Mouse (Mus musculus): ENCODE results near the gene Chchd2. TPM values are rescaled to one million over a fixed set of nuclear protein-coding genes. Genes with fewer than 3 reads are reported as not detected.
"Not testable (repeated sequence)": the region's sequence is repeated elsewhere in the genome, so short reads cannot be mapped to it uniquely, and the experiment has no call there.

Chchd2 gene
- polyA plus RNA-seq, 1 experiment from 2014 or later, result 1,157 TPM

DNA sequence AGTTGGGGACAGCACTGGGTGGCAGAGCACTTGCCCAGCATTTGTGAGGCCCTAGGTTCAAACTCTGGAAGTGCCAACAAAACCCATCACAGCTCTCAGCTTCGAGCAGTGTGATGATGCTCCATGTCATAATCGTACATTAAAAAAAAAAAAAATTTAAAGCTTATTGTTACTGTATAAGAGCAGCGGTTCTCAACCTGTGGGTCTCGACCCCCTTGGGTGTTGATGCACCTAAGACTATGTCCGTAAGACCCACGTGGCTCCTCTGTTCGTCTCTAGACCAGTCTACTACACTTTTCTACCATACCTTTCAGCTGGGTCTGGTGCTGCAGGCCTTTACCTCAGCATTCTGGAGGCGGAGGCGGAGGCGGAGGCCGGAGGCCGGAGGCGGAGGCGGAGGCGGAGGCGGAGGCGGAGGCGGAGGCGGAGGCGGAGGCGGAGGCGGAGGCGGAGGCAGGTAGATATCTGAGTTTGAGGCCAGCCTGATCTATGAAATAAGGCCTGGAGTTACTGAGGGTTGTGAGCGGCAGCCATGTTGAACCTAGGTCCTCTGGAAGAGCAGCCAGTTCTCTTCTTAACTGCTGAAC, 30.9 kb upstream of the Chchd2 start:
- Histone ChIP-seq H3K4me3 (ENCODE audit: low read length) (no peak overlapping the region), H3K9ac (ENCODE audit: low read depth, low read length) (no peak overlapping the region), H3K4me1 (ENCODE audit: control insufficient read depth, insufficient read depth, low read length) (no peaks in the 10 kb centered on the region), H3K36me3 (ENCODE audit: control insufficient read depth, insufficient read depth, low read length) (no peaks in the 10 kb centered on the region), H3K9me3 (ENCODE audit: control insufficient read depth, low read length) (no peaks in the 10 kb centered on the region), H3K27me3 (replicated peaks; ENCODE audit: control insufficient read depth, insufficient read depth, low read length) (no peaks in the 10 kb centered on the region), H3K4me2 (ENCODE audit: low read depth, low read length) (no peak overlapping the region), H3K27ac (ENCODE audit: low read length) (no peak overlapping the region)
- ATAC-seq, result no peak
- WGBS, result 91% methylated on average over 24 of the region's 24 CpGs

DNA sequence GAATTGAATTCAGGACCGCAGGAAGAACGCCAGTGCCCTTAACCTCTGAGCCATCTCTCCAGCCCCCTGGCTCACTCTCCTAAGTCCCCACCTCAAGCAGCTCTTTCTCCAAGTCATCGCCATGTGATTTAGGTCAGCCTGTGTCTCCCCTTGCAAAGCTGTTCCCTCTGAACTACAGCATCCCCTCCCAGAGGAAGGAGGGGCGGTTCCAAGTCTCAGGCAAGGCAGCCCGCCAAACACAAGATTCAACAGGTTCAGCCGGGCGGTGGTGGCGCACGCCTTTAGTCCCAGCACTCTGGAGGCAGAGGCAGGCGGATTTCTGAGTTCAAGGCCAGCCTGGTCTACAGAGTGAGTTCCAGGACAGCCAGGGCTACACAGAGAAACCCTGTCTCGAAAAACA, 28.2 kb upstream of the Chchd2 start:
- not testable (repeated sequence) for H3K9me3 ChIP-seq (ENCODE audit: control insufficient read depth, low read length); H3K36me3 ChIP-seq (ENCODE audit: control insufficient read depth, insufficient read depth, low read length); H3K27ac ChIP-seq (ENCODE audit: low read length); ATAC-seq; H3K4me3 ChIP-seq (ENCODE audit: low read length); H3K4me2 ChIP-seq (ENCODE audit: low read depth, low read length); H3K4me1 ChIP-seq (ENCODE audit: control insufficient read depth, insufficient read depth, low read length); H3K9ac ChIP-seq (ENCODE audit: low read depth, low read length); H3K27me3 ChIP-seq (replicated peaks; ENCODE audit: control insufficient read depth, insufficient read depth, low read length)
- 79% methylated on average over 11 of the region's 11 CpGs for WGBS

DNA sequence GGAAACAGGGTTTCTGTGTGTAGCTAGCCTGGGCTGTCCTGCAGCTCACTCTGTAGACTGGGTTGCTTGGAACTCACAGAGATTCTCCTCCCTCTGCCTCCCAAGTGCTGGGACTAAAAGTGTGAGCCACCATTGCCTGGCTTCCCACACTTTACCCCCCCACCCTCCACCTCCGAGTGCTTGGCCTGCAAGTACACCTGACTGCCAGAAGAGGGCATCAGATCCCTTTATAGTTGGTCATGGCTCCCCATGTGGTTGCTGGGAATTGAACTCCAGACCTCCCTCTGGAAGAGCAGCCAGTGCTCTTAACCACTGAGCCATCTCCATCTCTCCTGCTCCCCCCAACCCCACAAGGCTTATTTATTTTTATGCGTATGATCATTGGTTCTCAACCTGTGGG, 26.8 kb upstream of the Chchd2 start:
- no peaks in the 10 kb centered on the region for H3K36me3 ChIP-seq (ENCODE audit: control insufficient read depth, insufficient read depth, low read length)
- no peaks in the 10 kb centered on the region for H3K9me3 ChIP-seq (ENCODE audit: control insufficient read depth, low read length)
- peaks cover 2% of the 10 kb centered on the region; the same call in 1 of the 2 replicates for H3K4me1 ChIP-seq (ENCODE audit: control insufficient read depth, insufficient read depth, low read length)
- ATAC-seq, result no peak
- H3K4me3 ChIP-seq (ENCODE audit: low read length), result no peak overlapping the region
- WGBS, result 29% methylated on average over 2 of the region's 2 CpGs
- no peak overlapping the region for H3K9ac ChIP-seq (ENCODE audit: low read depth, low read length)
- H3K27ac ChIP-seq (ENCODE audit: low read length), result no peak overlapping the region
- H3K4me2 ChIP-seq (ENCODE audit: low read depth, low read length), result no peak overlapping the region
- no peaks in the 10 kb centered on the region for H3K27me3 ChIP-seq (replicated peaks; ENCODE audit: control insufficient read depth, insufficient read depth, low read length)

DNA sequence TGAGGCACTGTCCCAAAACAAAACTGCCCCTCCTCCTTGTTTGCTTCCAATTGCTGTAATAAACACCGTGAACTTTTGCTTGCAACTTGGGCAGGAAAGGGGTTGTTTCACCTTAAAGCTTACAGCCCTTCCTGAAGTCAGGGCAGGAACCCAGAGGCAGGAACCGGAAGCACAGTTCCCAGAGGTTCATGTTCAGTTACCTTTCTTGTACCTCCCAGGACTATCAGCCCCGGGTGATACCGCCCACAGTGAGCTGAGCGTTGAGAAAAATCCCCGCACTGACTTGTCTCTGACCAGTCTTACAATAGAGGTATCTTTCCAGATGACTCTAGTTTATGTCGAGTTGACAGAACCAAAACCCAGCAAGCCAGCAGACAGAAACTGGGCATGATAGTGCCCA, 22.3 kb upstream of the Chchd2 start:
- WGBS, result 80% methylated on average over 7 of the region's 7 CpGs
- Histone ChIP-seq H3K36me3 (ENCODE audit: control insufficient read depth, insufficient read depth, low read length) (no peaks in the 10 kb centered on the region), H3K27ac (ENCODE audit: low read length) (no peak overlapping the region), H3K27me3 (replicated peaks; ENCODE audit: control insufficient read depth, insufficient read depth, low read length) (no peaks in the 10 kb centered on the region), H3K4me2 (ENCODE audit: low read depth, low read length) (no peak overlapping the region), H3K4me3 (ENCODE audit: low read length) (no peak overlapping the region), H3K9me3 (ENCODE audit: control insufficient read depth, low read length) (no peaks in the 10 kb centered on the region), H3K4me1 (ENCODE audit: control insufficient read depth, insufficient read depth, low read length) (peaks cover 5% of the 10 kb centered on the region; the same call in 1 of the 2 replicates), H3K9ac (ENCODE audit: low read depth, low read length) (no peak overlapping the region)
- no peak for ATAC-seq

DNA sequence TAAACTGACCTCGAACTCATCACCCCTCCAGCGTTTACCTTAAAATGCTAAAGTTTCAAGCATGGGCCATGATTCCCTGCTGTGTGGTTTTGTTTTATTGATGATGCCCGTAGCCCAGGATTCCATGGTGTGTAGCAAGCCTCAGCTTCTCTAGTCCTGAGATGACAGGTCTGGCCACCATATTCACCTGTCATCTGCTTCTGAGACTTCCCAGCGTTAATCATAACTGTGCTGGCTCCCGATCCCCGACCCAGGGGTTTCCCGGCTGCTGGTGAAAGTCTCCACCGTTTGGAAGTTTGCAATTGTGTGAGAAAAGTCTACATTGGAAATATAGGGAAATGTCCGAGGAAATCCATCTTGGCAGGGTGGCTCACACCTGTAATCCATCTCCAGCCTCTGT, 21.9 kb upstream of the Chchd2 start:
- Histone ChIP-seq H3K27ac (ENCODE audit: low read length) (no peak overlapping the region), H3K4me3 (ENCODE audit: low read length) (peak overlapping the region; percentile 82), H3K36me3 (ENCODE audit: control insufficient read depth, insufficient read depth, low read length) (no peaks in the 10 kb centered on the region), H3K9me3 (ENCODE audit: control insufficient read depth, low read length) (no peaks in the 10 kb centered on the region), H3K27me3 (replicated peaks; ENCODE audit: control insufficient read depth, insufficient read depth, low read length) (no peaks in the 10 kb centered on the region), H3K4me1 (ENCODE audit: control insufficient read depth, insufficient read depth, low read length) (peaks cover 5% of the 10 kb centered on the region; the same call in 1 of the 2 replicates), H3K4me2 (ENCODE audit: low read depth, low read length) (peak overlapping the region; percentile 90), H3K9ac (ENCODE audit: low read depth, low read length) (0 out of 2 replicates have a peak overlapping the region, but pooled peaks have one; percentile 80)
- no peak for ATAC-seq
- WGBS, result 72% methylated on average over 9 of the region's 9 CpGs

DNA sequence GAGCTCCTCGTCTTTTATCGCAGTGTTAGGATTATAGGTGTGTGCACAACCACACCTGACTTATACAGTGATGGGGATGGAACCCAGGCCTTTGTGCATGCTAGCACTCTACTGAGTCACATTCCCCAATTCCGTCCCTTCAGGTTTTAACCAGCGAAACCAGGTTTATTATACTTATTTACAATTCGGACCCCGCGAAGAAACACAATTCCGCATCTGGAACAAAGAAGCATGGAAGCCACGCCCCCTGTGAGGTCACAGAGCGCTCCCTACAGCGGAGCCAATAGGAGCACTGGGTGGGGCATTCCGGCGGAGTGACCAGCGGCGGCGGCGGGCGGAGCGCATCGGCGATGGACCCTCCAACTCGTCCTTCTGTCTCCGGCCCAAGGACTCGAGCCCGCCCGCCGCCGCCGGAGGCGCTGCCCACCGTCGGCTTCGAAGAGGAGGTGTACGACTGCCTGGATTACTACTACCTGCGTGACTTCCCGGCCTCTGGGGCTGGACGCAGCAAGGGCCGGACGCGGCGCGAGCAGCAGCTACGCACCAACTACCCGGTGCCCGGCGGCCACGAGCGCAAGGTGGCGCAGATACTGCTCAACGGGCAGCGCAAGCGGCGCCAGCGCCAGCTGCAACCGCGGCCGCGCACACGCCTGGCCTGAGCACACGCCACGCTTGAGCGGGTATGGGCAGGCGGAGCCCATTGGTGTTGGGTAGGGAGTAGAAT, 21.1 kb upstream of the Chchd2 start, which contains the start of gene Nupr1l:
Gene Nupr1l, plus strand, starts transcription at position 299 of the 724 bp plus-strand sequence.
- no peaks in the 10 kb centered on the region for H3K9me3 ChIP-seq (ENCODE audit: control insufficient read depth, low read length)
- WGBS, result under 1% methylated on average over 63 of the region's 63 CpGs
- H3K4me1 ChIP-seq (ENCODE audit: control insufficient read depth, insufficient read depth, low read length), result peaks cover 5% of the 10 kb centered on the region; the same call in 1 of the 2 replicates
- no peaks in the 10 kb centered on the region for H3K27me3 ChIP-seq (replicated peaks; ENCODE audit: control insufficient read depth, insufficient read depth, low read length)
- peak within 1 kb of the TSS; percentile 80 for H3K9ac ChIP-seq (ENCODE audit: low read depth, low read length)
- H3K36me3 ChIP-seq (ENCODE audit: control insufficient read depth, insufficient read depth, low read length), result no peaks in the 10 kb centered on the region
- H3K4me2 ChIP-seq (ENCODE audit: low read depth, low read length), result peak within 1 kb of the TSS; percentile 90
- peak; percentile 99 for ATAC-seq
- H3K4me3 ChIP-seq (ENCODE audit: low read length), result peak within 1 kb of the TSS; percentile 82
- peak within 1 kb of the TSS; percentile 83 for H3K27ac ChIP-seq (ENCODE audit: low read length)

DNA sequence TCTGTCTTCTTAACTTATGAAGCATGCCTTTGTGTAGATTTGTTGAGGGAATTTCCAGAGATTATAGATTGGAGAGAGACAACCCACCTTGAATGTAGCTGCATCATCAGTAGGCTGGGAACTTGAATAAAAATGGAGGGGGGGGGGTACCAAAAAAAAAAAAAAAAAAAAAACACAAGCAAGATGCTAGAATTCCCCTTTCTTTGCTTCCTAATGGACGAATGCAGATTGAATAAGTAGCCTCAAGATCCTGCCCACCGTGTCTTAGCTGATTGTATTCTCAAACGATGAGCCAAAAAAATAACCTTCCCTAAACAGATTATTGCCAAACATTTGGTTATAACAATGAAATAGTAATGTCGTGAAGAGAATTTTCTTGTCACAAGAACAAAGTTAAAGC, 20.5 kb upstream of the Chchd2 start:
- Histone ChIP-seq H3K4me3 (ENCODE audit: low read length) (peak overlapping the region; percentile 82), H3K9ac (ENCODE audit: low read depth, low read length) (peak overlapping the region; percentile 80), H3K9me3 (ENCODE audit: control insufficient read depth, low read length) (no peaks in the 10 kb centered on the region), H3K27ac (ENCODE audit: low read length) (no peak overlapping the region), H3K4me2 (ENCODE audit: low read depth, low read length) (peak overlapping the region; percentile 90), H3K36me3 (ENCODE audit: control insufficient read depth, insufficient read depth, low read length) (no peaks in the 10 kb centered on the region), H3K4me1 (ENCODE audit: control insufficient read depth, insufficient read depth, low read length) (peaks cover 5% of the 10 kb centered on the region; the same call in 1 of the 2 replicates), H3K27me3 (replicated peaks; ENCODE audit: control insufficient read depth, insufficient read depth, low read length) (no peaks in the 10 kb centered on the region)
- 27% methylated on average over 4 of the region's 4 CpGs for WGBS
- no peak for ATAC-seq

DNA sequence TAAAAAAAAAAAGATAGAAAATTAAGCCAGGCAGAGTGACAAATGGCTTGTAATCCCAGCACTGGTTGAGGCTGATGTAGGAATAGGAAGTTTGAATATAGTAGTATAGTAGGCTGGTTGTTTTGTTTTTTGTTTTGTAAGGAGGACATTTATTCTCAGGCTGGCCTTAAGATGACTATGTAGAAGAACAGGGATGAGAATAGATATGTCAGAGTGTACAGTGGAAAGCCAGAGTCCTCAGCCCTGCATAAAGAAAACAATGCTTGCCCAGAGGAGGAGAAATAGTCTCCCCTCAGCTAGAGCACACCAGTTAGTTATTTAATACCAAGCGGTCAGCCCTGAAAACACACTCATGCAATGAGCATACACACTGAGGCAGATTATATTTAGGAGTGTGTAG, 11.2 kb upstream of the Chchd2 start, which contains the start of gene Phkg1:
Gene Phkg1, minus strand, starts transcription at position 101 of the 400 bp plus-strand sequence.
- Histone ChIP-seq H3K4me2 (ENCODE audit: low read depth, low read length) (no peak within 1 kb of the TSS), H3K4me1 (ENCODE audit: control insufficient read depth, insufficient read depth, low read length) (peaks cover 3% of the 10 kb centered on the region; the same call in 1 of the 2 replicates), H3K9me3 (ENCODE audit: control insufficient read depth, low read length) (no peaks in the 10 kb centered on the region), H3K9ac (ENCODE audit: low read depth, low read length) (no peak within 1 kb of the TSS), H3K27ac (ENCODE audit: low read length) (no peak within 1 kb of the TSS), H3K4me3 (ENCODE audit: low read length) (no peak within 1 kb of the TSS), H3K36me3 (ENCODE audit: control insufficient read depth, insufficient read depth, low read length) (no peaks in the 10 kb centered on the region), H3K27me3 (replicated peaks; ENCODE audit: control insufficient read depth, insufficient read depth, low read length) (no peaks in the 10 kb centered on the region)
- WGBS, result 95% methylated on average over 1 of the region's 1 CpGs
- no peak for ATAC-seq

DNA sequence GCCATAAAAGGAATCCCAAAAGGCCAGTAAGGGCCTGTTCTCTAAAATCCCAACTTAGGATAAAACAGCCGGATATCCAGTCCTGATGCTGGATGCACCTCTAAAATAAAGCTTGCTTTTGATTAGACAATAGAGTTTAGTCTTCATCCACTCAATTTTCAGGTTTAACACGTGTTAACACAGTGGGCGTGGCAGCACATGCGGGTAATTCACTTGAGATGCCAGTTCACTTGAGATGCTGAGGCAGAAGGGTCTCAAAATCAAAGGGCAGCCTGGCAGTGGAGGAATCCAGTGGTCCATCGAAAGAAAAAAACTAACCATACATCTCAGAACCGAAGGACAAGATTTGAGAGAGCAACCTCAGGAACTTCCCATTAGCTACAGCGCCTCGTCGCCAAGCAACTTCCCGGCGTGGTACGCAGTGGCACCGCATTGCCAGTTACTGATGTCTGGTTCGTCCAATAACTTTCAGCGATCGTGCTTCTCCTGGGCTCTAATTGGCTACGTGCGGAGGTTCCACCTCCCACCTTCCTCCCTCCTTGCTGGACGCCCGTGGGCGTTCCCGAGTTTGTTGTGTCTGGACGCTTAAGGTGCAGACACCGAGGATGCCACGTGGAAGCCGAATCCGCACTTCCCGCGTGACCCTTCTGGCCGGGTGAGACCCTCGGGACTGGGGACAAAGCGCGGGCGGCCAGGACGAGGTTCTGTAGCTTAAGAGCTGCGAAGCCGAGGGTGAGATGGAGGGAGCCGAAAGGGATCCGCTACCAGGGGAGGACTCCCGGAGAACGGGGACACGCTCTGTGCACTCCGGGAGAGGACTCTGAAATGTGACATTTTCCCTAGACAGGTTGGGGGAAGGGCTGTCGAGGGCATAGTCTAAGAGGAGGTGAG, 8.2 kb upstream of the Chchd2 start, which contains the start of gene Zbed5:
Gene Zbed5, plus strand, starts transcription at position 526 of the 891 bp plus-strand sequence.
- no peak within 1 kb of the TSS for H3K27ac ChIP-seq (ENCODE audit: low read length)
- peak; percentile 100 for ATAC-seq
- no peaks in the 10 kb centered on the region for H3K36me3 ChIP-seq (ENCODE audit: control insufficient read depth, insufficient read depth, low read length)
- H3K27me3 ChIP-seq (replicated peaks; ENCODE audit: control insufficient read depth, insufficient read depth, low read length), result no peaks in the 10 kb centered on the region
- H3K9me3 ChIP-seq (ENCODE audit: control insufficient read depth, low read length), result no peaks in the 10 kb centered on the region
- peak within 1 kb of the TSS; percentile 67 for H3K9ac ChIP-seq (ENCODE audit: low read depth, low read length)
- 2% methylated on average over 44 of the region's 44 CpGs for WGBS
- H3K4me2 ChIP-seq (ENCODE audit: low read depth, low read length), result peak within 1 kb of the TSS; percentile 68
- peak within 1 kb of the TSS; percentile 65 for H3K4me3 ChIP-seq (ENCODE audit: low read length)
- H3K4me1 ChIP-seq (ENCODE audit: control insufficient read depth, insufficient read depth, low read length), result peaks cover 3% of the 10 kb centered on the region; the same call in 1 of the 2 replicates

Data from intestine, embryonic 16.5 days (tissue).